Comparison of ENCODE assay signal across 26 mouse cellular contexts in genomic region chr11:45702916-45703315, GRCm38 (mm10).
DNase-seq lines count a peak whose midpoint lies in the region; ATAC-seq and TF ChIP-seq lines count a peak whose summit lies in the region.
"Had no signal": no experiment of that assay in that cellular context is flagged by ENCODE, and none has a peak within 500 bp of the region (broad histone marks: within the 10 kb centered on the region; RNA-seq: fewer than 3 reads in every experiment).

No protein-coding gene starts in this region.

- H3K4me1 ChIP-seq in hindbrain, embryonic 11.5 days (replicated peaks; ENCODE audit: control insufficient read depth, insufficient read depth, low read length) = no peaks in the 10 kb centered on the region
- H3K4me1 ChIP-seq in hindbrain, postnatal 0 days (ENCODE audit: insufficient read depth, low read length) = no peaks in the 10 kb centered on the region
- H3K4me1 ChIP-seq in neural tube, embryonic 11.5 days (ENCODE audit: control insufficient read depth, insufficient read depth, low read length) = 0 out of 2 replicates have a peak, but pooled peaks cover 4% of the 10 kb centered on the region
- 0 out of 2 replicates have a peak, but pooled peaks cover 4% of the 10 kb centered on the region for H3K4me1 ChIP-seq in neural tube, embryonic 15.5 days
- H3K4me1 ChIP-seq: embryonic facial prominence, embryonic 12.5 days; embryonic facial prominence, embryonic 15.5 days; heart, embryonic 12.5 days; heart, embryonic 15.5 days; intestine, embryonic 15.5 days had no signal

- peak; percentile 19 for DNase-seq in hindbrain, embryonic 11.5 days (ENCODE audit: low spot score)
- no peak for DNase-seq in hindbrain, postnatal 0 days (ENCODE audit: low spot score)
- DNase-seq in neural tube, embryonic 11.5 days (ENCODE audit: low spot score) = no peak
- DNase-seq in forelimb bud, embryonic 11.5 days (ENCODE audit: low read depth, low spot score) = peak; percentile 19
- DNase-seq in mesoderm, embryonic 11.5 days (ENCODE audit: low read depth, low spot score) = peak; percentile 67
- no peak for DNase-seq in layer of hippocampus, adult 8-10 months (ENCODE audit: low spot score in 2 of 2)
- DNase-seq: adrenal gland, adult 2 months; adrenal gland, postnatal 14 days; cerebellum, adult 11 months; cerebellum, adult 2 months; cerebellum, postnatal 10 days; cerebellum, postnatal 36 days; forebrain, postnatal 0 days; gastrocnemius, postnatal 25 days; heart, adult 18-20 months; heart, postnatal 10 days; heart, postnatal 36 days had no signal

- TF ChIP-seq CTCF in hindbrain, postnatal 0 days (IDR thresholded peaks at IDR 0.05; ENCODE audit: low read depth) = no peak

- H3K4me3 ChIP-seq in hindbrain, embryonic 11.5 days (ENCODE audit: low read depth, low read length) = no peak overlapping the region
- no peak overlapping the region for H3K4me3 ChIP-seq in hindbrain, postnatal 0 days (ENCODE audit: low read length)
- H3K4me3 ChIP-seq in neural tube, embryonic 11.5 days (ENCODE audit: low read depth, low read length) = no peak overlapping the region
- H3K4me3 ChIP-seq in neural tube, embryonic 15.5 days (replicated peaks) = no peak overlapping the region
- H3K4me3 ChIP-seq: embryonic facial prominence, embryonic 12.5 days; embryonic facial prominence, embryonic 15.5 days; heart, embryonic 12.5 days; heart, embryonic 15.5 days; intestine, embryonic 15.5 days had no signal

- H3K27me3 ChIP-seq in hindbrain, embryonic 11.5 days (ENCODE audit: control insufficient read depth, insufficient read depth, low read length) = no peaks in the 10 kb centered on the region
- H3K27me3 ChIP-seq in hindbrain, postnatal 0 days (ENCODE audit: insufficient read depth, low read length) = no peaks in the 10 kb centered on the region
- no peaks in the 10 kb centered on the region for H3K27me3 ChIP-seq in neural tube, embryonic 11.5 days (ENCODE audit: control insufficient read depth, insufficient read depth, low read length)
- H3K27me3 ChIP-seq in neural tube, embryonic 15.5 days (replicated peaks) = no peaks in the 10 kb centered on the region
- H3K27me3 ChIP-seq: embryonic facial prominence, embryonic 12.5 days; embryonic facial prominence, embryonic 15.5 days; heart, embryonic 12.5 days; heart, embryonic 15.5 days; intestine, embryonic 15.5 days had no signal

- H3K9me3 ChIP-seq in hindbrain, embryonic 11.5 days (ENCODE audit: control insufficient read depth, low read length) = no peaks in the 10 kb centered on the region
- H3K9me3 ChIP-seq in hindbrain, postnatal 0 days (ENCODE audit: low read length) = no peaks in the 10 kb centered on the region
- H3K9me3 ChIP-seq in neural tube, embryonic 11.5 days (ENCODE audit: control insufficient read depth, low read length) = no peaks in the 10 kb centered on the region
- no peaks in the 10 kb centered on the region for H3K9me3 ChIP-seq in neural tube, embryonic 15.5 days (replicated peaks)
- H3K9me3 ChIP-seq: embryonic facial prominence, embryonic 12.5 days; embryonic facial prominence, embryonic 15.5 days; heart, embryonic 12.5 days; heart, embryonic 15.5 days; intestine, embryonic 15.5 days had no signal

- H3K9ac ChIP-seq in hindbrain, embryonic 11.5 days (ENCODE audit: low read depth, low read length) = no peak overlapping the region
- H3K9ac ChIP-seq in hindbrain, postnatal 0 days (replicated peaks; ENCODE audit: low read length) = no peak overlapping the region
- no peak overlapping the region for H3K9ac ChIP-seq in neural tube, embryonic 11.5 days (ENCODE audit: low read length)
- no peak overlapping the region for H3K9ac ChIP-seq in neural tube, embryonic 15.5 days (replicated peaks)
- H3K9ac ChIP-seq: embryonic facial prominence, embryonic 12.5 days; embryonic facial prominence, embryonic 15.5 days; forebrain, postnatal 0 days; heart, embryonic 12.5 days; heart, embryonic 15.5 days; hindbrain, embryonic 14.5 days; intestine, embryonic 15.5 days had no signal

- H3K4me2 ChIP-seq in hindbrain, embryonic 11.5 days (replicated peaks; ENCODE audit: low read depth, low read length) = no peak overlapping the region
- no peak overlapping the region for H3K4me2 ChIP-seq in hindbrain, postnatal 0 days (ENCODE audit: low read depth, low read length)
- no peak overlapping the region for H3K4me2 ChIP-seq in neural tube, embryonic 11.5 days (ENCODE audit: low read depth)
- H3K4me2 ChIP-seq in neural tube, embryonic 15.5 days = no peak overlapping the region
- H3K4me2 ChIP-seq: embryonic facial prominence, embryonic 12.5 days; embryonic facial prominence, embryonic 15.5 days; heart, embryonic 12.5 days; heart, embryonic 15.5 days; hindbrain, embryonic 14.5 days; intestine, embryonic 15.5 days had no signal

- 0 out of 2 replicates have a peak, but pooled peaks have one; percentile 47 for ATAC-seq in hindbrain, embryonic 11.5 days (ENCODE audit: low FRiP score)
- ATAC-seq in hindbrain, postnatal 0 days = no peak
- ATAC-seq in neural tube, embryonic 11.5 days (ENCODE audit: insufficient read depth, low FRiP score, low TSS enrichment) = no peak; the same call in 1 of the 2 replicates
- ATAC-seq in neural tube, embryonic 15.5 days (ENCODE audit: low FRiP score) = no peak
- ATAC-seq: CD4-positive, CD25-positive, alpha-beta regulatory T cell, adult 4 months; forebrain, embryonic 14.5 days; forebrain, postnatal 0 days; intestine, embryonic 15.5 days had no signal

- WGBS in hindbrain, embryonic 11.5 days = 37% methylated on average over 3 of the region's 3 CpGs
- WGBS in hindbrain, postnatal 0 days = 55% methylated on average over 3 of the region's 3 CpGs
- WGBS in neural tube, embryonic 11.5 days = 30% methylated on average over 3 of the region's 3 CpGs
- WGBS in neural tube, embryonic 15.5 days = 13% methylated on average over 3 of the region's 3 CpGs

- H3K36me3 ChIP-seq in hindbrain, embryonic 11.5 days (ENCODE audit: control insufficient read depth, insufficient read depth, low read length) = no peaks in the 10 kb centered on the region
- no peaks in the 10 kb centered on the region for H3K36me3 ChIP-seq in hindbrain, postnatal 0 days (ENCODE audit: insufficient read depth, low read length)
- no peaks in the 10 kb centered on the region for H3K36me3 ChIP-seq in neural tube, embryonic 11.5 days (ENCODE audit: control insufficient read depth, insufficient read depth, low read length)
- no peaks in the 10 kb centered on the region for H3K36me3 ChIP-seq in neural tube, embryonic 15.5 days
- H3K36me3 ChIP-seq: embryonic facial prominence, embryonic 12.5 days; embryonic facial prominence, embryonic 15.5 days; heart, embryonic 12.5 days; heart, embryonic 15.5 days; intestine, embryonic 15.5 days had no signal

- no peak overlapping the region for H3K27ac ChIP-seq in hindbrain, embryonic 11.5 days (ENCODE audit: low read depth, low read length)
- H3K27ac ChIP-seq in hindbrain, postnatal 0 days = no peak overlapping the region
- peak overlapping the region; percentile 40; the same call in 1 of the 2 replicates for H3K27ac ChIP-seq in neural tube, embryonic 11.5 days (ENCODE audit: low read depth, low read length)
- no peak overlapping the region for H3K27ac ChIP-seq in neural tube, embryonic 15.5 days (replicated peaks)
- H3K27ac ChIP-seq: embryonic facial prominence, embryonic 12.5 days; embryonic facial prominence, embryonic 15.5 days; heart, embryonic 15.5 days; intestine, embryonic 15.5 days had no signal

Comparison
In these comparisons a context has a peak if more than half of its experiments do, and no peak if none do; other contexts are left out.
1. DNase-seq: peak in hindbrain, embryonic 11.5 days (single experiment), forelimb bud, embryonic 11.5 days (single experiment) and mesoderm, embryonic 11.5 days (single experiment); none in hindbrain, postnatal 0 days (single experiment), neural tube, embryonic 11.5 days (single experiment) and layer of hippocampus, adult 8-10 months (0 of 2).